Mouse (Mus musculus): ENCODE results near the gene Hoxb5.

Hoxb5 gene

GRCm38 (mm10) chr11:96340698-96341365 lies 37.7 kb downstream of the Hoxb5 start:
- DNase-seq (ENCODE audit: low read depth, low spot score): no peak

GRCm38 (mm10) chr11:96341701-96342575 lies 38.8 kb downstream of the Hoxb5 start:
- DNase-seq (ENCODE audit: low read depth, low spot score): no peak

GRCm38 (mm10) chr11:96342576-96342930 lies 39.4 kb downstream of the Hoxb5 start:
- DNase-seq (ENCODE audit: low read depth, low spot score): no peak

- no peak for DNase-seq (ENCODE audit: low read depth, low spot score)
Measured at GRCm38 (mm10) chr11:96343206-96343745, 40.1 kb downstream of the Hoxb5 start.

GRCm38 (mm10) chr11:96344061-96344877 lies 41.1 kb downstream of the Hoxb5 start:
- DNase-seq (ENCODE audit: low read depth, low spot score): no peak

GRCm38 (mm10) chr11:96344878-96345159 lies 41.7 kb downstream of the Hoxb5 start:
- DNase-seq (ENCODE audit: low read depth, low spot score): no peak

GRCm38 (mm10) chr11:96345220-96345892 lies 42.2 kb downstream of the Hoxb5 start:
- DNase-seq (ENCODE audit: low read depth, low spot score): no peak

- DNase-seq (ENCODE audit: low read depth, low spot score): no peak
Measured at GRCm38 (mm10) chr11:96345893-96346806, 43.0 kb downstream of the Hoxb5 start.

GRCm38 (mm10) chr11:96346916-96347520 lies 43.9 kb downstream of the Hoxb5 start:
- DNase-seq (ENCODE audit: low read depth, low spot score): no peak

- DNase-seq (ENCODE audit: low read depth, low spot score): no peak
Measured at GRCm38 (mm10) chr11:96347717-96348116, 44.6 kb downstream of the Hoxb5 start.

- DNase-seq (ENCODE audit: low read depth, low spot score): no peak
Measured at GRCm38 (mm10) chr11:96348141-96348928, 45.2 kb downstream of the Hoxb5 start.

- no peak for DNase-seq (ENCODE audit: low read depth, low spot score)
Measured at GRCm38 (mm10) chr11:96348988-96349387, 45.9 kb downstream of the Hoxb5 start.

- DNase-seq (ENCODE audit: low read depth, low spot score): no peak
Measured at GRCm38 (mm10) chr11:96349491-96350340, 46.6 kb downstream of the Hoxb5 start.

- no peak for DNase-seq (ENCODE audit: low read depth, low spot score)
Measured at GRCm38 (mm10) chr11:96350341-96350624, 47.1 kb downstream of the Hoxb5 start, which contains the start of gene Hoxb2. TSS of gene Hoxb2 (plus strand) at chr11:96350525.

GRCm38 (mm10) chr11:96350791-96351190 lies 47.7 kb downstream of the Hoxb5 start:
- DNase-seq (ENCODE audit: low read depth, low spot score): no peak

GRCm38 (mm10) chr11:96351312-96351711 lies 48.2 kb downstream of the Hoxb5 start:
- DNase-seq (ENCODE audit: low read depth, low spot score): no peak

- DNase-seq (ENCODE audit: low read depth, low spot score): no peak
Measured at GRCm38 (mm10) chr11:96351831-96352230, 48.7 kb downstream of the Hoxb5 start.
